Mouse (Mus musculus): ENCODE data around the gene Ell. TPM values are rescaled to one million over a fixed set of nuclear protein-coding genes. Genes with fewer than 3 reads are reported as not detected.
"Not testable (repeated sequence)": the region's sequence is repeated elsewhere in the genome, so short reads cannot be mapped to it uniquely, and the experiment has no call there.

Ell gene
- polyA plus RNA-seq, 1 experiment, result 12.7 TPM

GRCm38 (mm10) chr8:70577207-70577606 lies 38.0 kb downstream of the Ell start:
- H3K36me3 ChIP-seq (ENCODE audit: control insufficient read depth, insufficient read depth), result peaks cover 6% of the 10 kb centered on the region

DNA sequence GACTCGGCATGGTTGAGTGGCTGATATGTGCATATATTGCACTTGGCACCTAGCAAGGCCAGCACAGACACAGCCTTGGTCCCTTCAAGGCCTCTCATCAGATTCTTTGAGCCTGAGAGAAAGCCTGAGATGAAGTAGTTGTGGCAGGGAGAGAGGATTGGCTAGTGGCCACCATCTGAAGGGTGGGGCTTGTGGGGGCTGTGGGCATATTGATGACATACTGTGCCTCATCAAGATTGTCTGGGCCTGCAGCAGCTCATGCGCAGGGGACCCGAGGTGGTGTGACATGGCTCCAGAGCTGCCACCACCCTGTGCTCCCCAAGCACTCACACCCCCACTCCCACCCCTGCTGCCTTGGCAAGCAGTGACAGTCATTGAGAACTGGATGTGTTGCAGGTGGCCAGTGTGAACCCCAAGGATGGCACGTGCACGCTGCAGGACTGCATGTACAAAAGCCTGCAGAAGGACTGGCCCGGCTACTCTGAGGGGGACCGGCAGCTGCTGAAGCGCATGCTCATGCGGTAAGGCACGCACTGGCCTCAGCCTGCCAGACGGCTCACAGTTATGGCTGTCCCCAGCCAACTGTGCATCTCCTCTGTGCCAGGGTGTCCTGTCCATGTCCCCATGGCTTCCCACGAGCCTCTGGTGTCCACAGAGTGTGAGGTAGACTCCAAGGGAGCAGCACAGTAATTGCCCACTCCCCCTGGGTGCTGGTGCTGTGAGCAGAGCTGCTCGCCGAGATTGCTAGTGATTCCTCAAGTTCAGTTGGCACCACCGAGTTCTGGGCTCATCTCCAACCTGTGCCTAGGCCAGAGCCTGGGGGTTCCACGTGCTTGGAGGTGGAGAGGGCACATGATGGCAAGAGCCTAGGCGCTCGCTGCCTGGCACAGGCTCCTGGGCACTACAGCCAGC lies 44.5 kb downstream of the Ell start:
- Histone ChIP-seq H3K27me3 (ENCODE audit: control insufficient read depth, insufficient read depth, insufficient read length) (no peaks in the 10 kb centered on the region), H3K79me2 (ENCODE audit: control insufficient read depth, insufficient read depth) (no peaks in the 10 kb centered on the region), H3K36me3 (ENCODE audit: control insufficient read depth, insufficient read depth) (peaks cover 12% of the 10 kb centered on the region), H3K4me2 (ENCODE audit: low read depth) (no peak overlapping the region), H3K4me3 (no peak overlapping the region), H3ac (ENCODE audit: control insufficient read depth, insufficient read length) (no peak overlapping the region)
- TF ChIP-seq MYOD1 (IDR thresholded peaks at IDR 0.05; ENCODE audit: control insufficient read depth in 1 of 3, insufficient read length in 2 of 3, low read depth in 2 of 3) (no peak), E2F4 (IDR thresholded peaks at IDR 0.05; ENCODE audit: insufficient read depth) (no peak), CEBPB (IDR thresholded peaks at IDR 0.05; ENCODE audit: insufficient read depth, poor library complexity, severe bottlenecking) (no peak), TCF3 (IDR thresholded peaks at IDR 0.05; ENCODE audit: insufficient read length, low read depth) (no peak), REST (IDR thresholded peaks at IDR 0.05; ENCODE audit: insufficient read depth, insufficient read length) (no peak), POLR2A (IDR thresholded peaks at IDR 0.05; ENCODE audit: insufficient read length, low read depth) (no peak), MYOG (IDR thresholded peaks at IDR 0.05; ENCODE audit: control insufficient read depth in 1 of 3, insufficient read depth in 1 of 3, insufficient read length in 2 of 3, low read depth in 2 of 3) (no peak), SRF (IDR thresholded peaks at IDR 0.05; ENCODE audit: control insufficient read depth, insufficient read length, low read depth) (no peak), POLR2AphosphoS2 (IDR thresholded peaks at IDR 0.05; ENCODE audit: insufficient read length, low read depth) (no peak), MAX (IDR thresholded peaks at IDR 0.05; ENCODE audit: low read depth) (no peak), USF1 (IDR thresholded peaks at IDR 0.05; ENCODE audit: low read depth) (no peak), TCF12 (IDR thresholded peaks at IDR 0.05; ENCODE audit: insufficient read depth, poor library complexity, severe bottlenecking) (no peak)

More at GRCm38 (mm10) chr8:70577207-70577606, 38.0 kb downstream of the Ell start:
- no peak overlapping the region for H3K4me3 ChIP-seq
- H3K27me3 ChIP-seq (ENCODE audit: control insufficient read depth, insufficient read depth, insufficient read length), result no peaks in the 10 kb centered on the region
- TF ChIP-seq MYOD1 (IDR thresholded peaks at IDR 0.05; ENCODE audit: control insufficient read depth in 1 of 3, insufficient read length in 2 of 3, low read depth in 2 of 3), result no peak
- no peak for TF ChIP-seq CEBPB (IDR thresholded peaks at IDR 0.05; ENCODE audit: insufficient read depth, poor library complexity, severe bottlenecking)
- TF ChIP-seq POLR2AphosphoS2 (IDR thresholded peaks at IDR 0.05; ENCODE audit: insufficient read length, low read depth), result no peak
- TF ChIP-seq TCF3 (IDR thresholded peaks at IDR 0.05; ENCODE audit: insufficient read length, low read depth), result no peak
- no peak for TF ChIP-seq TCF12 (IDR thresholded peaks at IDR 0.05; ENCODE audit: insufficient read depth, poor library complexity, severe bottlenecking)
- TF ChIP-seq POLR2A (IDR thresholded peaks at IDR 0.05; ENCODE audit: insufficient read length, low read depth), result no peak
- no peak for TF ChIP-seq MYOG (IDR thresholded peaks at IDR 0.05; ENCODE audit: control insufficient read depth in 1 of 3, insufficient read depth in 1 of 3, insufficient read length in 2 of 3, low read depth in 2 of 3)
- no peak for TF ChIP-seq SRF (IDR thresholded peaks at IDR 0.05; ENCODE audit: control insufficient read depth, insufficient read length, low read depth)
- TF ChIP-seq E2F4 (IDR thresholded peaks at IDR 0.05; ENCODE audit: insufficient read depth), result no peak
- no peak for TF ChIP-seq USF1 (IDR thresholded peaks at IDR 0.05; ENCODE audit: low read depth)
- TF ChIP-seq MAX (IDR thresholded peaks at IDR 0.05; ENCODE audit: low read depth), result no peak
- no peak overlapping the region for H3K4me2 ChIP-seq (ENCODE audit: low read depth)
- no peak overlapping the region for H3ac ChIP-seq (ENCODE audit: control insufficient read depth, insufficient read length)
- H3K79me2 ChIP-seq (ENCODE audit: control insufficient read depth, insufficient read depth), result peaks cover 4% of the 10 kb centered on the region

DNA sequence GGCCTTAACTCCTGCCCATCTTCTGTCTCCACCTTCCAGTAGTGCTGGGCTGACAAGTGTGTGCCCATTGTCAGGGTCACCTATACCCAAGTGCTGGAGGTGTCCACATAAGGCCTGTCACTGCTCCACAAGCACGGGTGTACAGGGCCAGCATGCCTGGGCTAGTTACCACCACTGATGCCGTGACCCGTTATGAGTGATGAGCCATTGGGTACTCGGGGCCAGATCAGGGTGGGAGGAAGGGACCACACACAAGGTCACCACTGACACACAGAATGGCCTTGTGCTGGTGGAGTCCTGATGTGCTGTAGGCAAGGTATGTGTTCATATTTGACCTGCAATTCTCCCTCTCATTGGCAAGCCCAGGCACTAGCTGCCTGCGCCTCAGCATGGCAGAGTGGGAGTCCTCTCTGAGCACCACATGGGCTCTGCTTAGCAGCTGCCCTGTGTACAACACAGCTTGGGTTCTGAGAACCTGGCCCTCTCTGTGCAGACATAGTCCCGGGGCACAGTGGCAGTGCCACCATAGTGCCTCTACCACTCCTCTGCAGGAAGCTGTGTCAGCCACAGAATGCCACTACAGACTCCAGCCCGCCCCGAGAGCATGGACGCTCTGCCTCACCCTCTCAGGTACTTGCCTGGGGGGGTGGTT lies 45.5 kb downstream of the Ell start:
- H3K4me2 ChIP-seq (ENCODE audit: low read depth), result no peak overlapping the region
- H3K79me2 ChIP-seq (ENCODE audit: control insufficient read depth, insufficient read depth), result no peaks in the 10 kb centered on the region
- TF ChIP-seq TCF12 (IDR thresholded peaks at IDR 0.05; ENCODE audit: insufficient read depth, poor library complexity, severe bottlenecking) (no peak), SRF (IDR thresholded peaks at IDR 0.05; ENCODE audit: control insufficient read depth, insufficient read length, low read depth) (no peak), E2F4 (IDR thresholded peaks at IDR 0.05; ENCODE audit: insufficient read depth) (no peak), USF1 (IDR thresholded peaks at IDR 0.05; ENCODE audit: low read depth) (no peak), TCF3 (IDR thresholded peaks at IDR 0.05; ENCODE audit: insufficient read length, low read depth) (no peak), MYOD1 (IDR thresholded peaks at IDR 0.05; ENCODE audit: control insufficient read depth in 1 of 3, insufficient read length in 2 of 3, low read depth in 2 of 3) (no peak), CEBPB (IDR thresholded peaks at IDR 0.05; ENCODE audit: insufficient read depth, poor library complexity, severe bottlenecking) (no peak), MAX (IDR thresholded peaks at IDR 0.05; ENCODE audit: low read depth) (no peak), POLR2AphosphoS2 (IDR thresholded peaks at IDR 0.05; ENCODE audit: insufficient read length, low read depth) (no peak), POLR2A (IDR thresholded peaks at IDR 0.05; ENCODE audit: insufficient read length, low read depth) (no peak), MYOG (IDR thresholded peaks at IDR 0.05; ENCODE audit: control insufficient read depth in 1 of 3, insufficient read depth in 1 of 3, insufficient read length in 2 of 3, low read depth in 2 of 3) (no peak), REST (IDR thresholded peaks at IDR 0.05; ENCODE audit: insufficient read depth, insufficient read length) (no peak)
- no peak overlapping the region for H3K4me3 ChIP-seq
- H3K27me3 ChIP-seq (ENCODE audit: control insufficient read depth, insufficient read depth, insufficient read length), result no peaks in the 10 kb centered on the region
- peaks cover 12% of the 10 kb centered on the region for H3K36me3 ChIP-seq (ENCODE audit: control insufficient read depth, insufficient read depth)
- H3ac ChIP-seq (ENCODE audit: control insufficient read depth, insufficient read length), result no peak overlapping the region

- H3K79me2 ChIP-seq (ENCODE audit: control insufficient read depth, insufficient read depth), result no peaks in the 10 kb centered on the region
- TF ChIP-seq MYOG (IDR thresholded peaks at IDR 0.05; ENCODE audit: control insufficient read depth in 1 of 3, insufficient read depth in 1 of 3, insufficient read length in 2 of 3, low read depth in 2 of 3) (peak in 1 of 3 experiments; percentile 18), TCF12 (IDR thresholded peaks at IDR 0.05; ENCODE audit: insufficient read depth, poor library complexity, severe bottlenecking) (no peak), SRF (IDR thresholded peaks at IDR 0.05; ENCODE audit: control insufficient read depth, insufficient read length, low read depth) (no peak)
- H3K27me3 ChIP-seq (ENCODE audit: control insufficient read depth, insufficient read depth, insufficient read length), result no peaks in the 10 kb centered on the region
- no peak overlapping the region for H3ac ChIP-seq (ENCODE audit: control insufficient read depth, insufficient read length)
- no peak overlapping the region for H3K4me2 ChIP-seq (ENCODE audit: low read depth)
- no peak overlapping the region for H3K4me3 ChIP-seq
- peaks cover 12% of the 10 kb centered on the region for H3K36me3 ChIP-seq (ENCODE audit: control insufficient read depth, insufficient read depth)
These were observed 46.0 kb downstream of the Ell start for GRCm38 (mm10) chr8:70585258-70585652.

DNA sequence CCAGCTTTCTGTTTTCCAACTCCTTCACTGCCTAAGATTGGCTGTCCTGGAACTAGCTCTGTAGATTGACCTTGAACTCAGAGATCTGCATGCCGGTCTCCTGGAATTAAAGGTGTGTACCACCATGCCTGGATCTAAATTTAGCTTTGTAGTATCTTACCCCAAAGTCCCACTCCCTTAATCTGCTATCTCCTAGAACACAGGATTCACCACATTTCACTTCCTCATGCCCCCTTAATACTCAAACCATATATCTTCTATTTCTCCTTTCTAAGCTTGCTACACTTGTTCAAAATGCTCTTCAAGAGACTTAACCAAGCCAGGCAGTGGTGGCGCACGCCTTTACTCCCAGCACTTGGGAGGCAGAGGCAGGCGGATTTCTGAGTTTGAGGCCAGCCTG lies 48.7 kb downstream of the Ell start:
- H3ac ChIP-seq (ENCODE audit: control insufficient read depth, insufficient read length); H3K79me2 ChIP-seq (ENCODE audit: control insufficient read depth, insufficient read depth); H3K4me3 ChIP-seq; H3K27me3 ChIP-seq (ENCODE audit: control insufficient read depth, insufficient read depth, insufficient read length); H3K4me2 ChIP-seq (ENCODE audit: low read depth): not testable (repeated sequence)
- peaks cover 15% of the 10 kb centered on the region for H3K36me3 ChIP-seq (ENCODE audit: control insufficient read depth, insufficient read depth)
